Mouse (Mus musculus) ES-Bruce4 (cell line): Measurements from ENCODE around the gene Robo2. TPM values are rescaled to one million over a fixed set of nuclear protein-coding genes. Genes with fewer than 3 reads are reported as not detected.

Experiments
- H3K27ac ChIP-seq: 2 replicates; pipeline ENCODE4 v1.5.1; 2012; ENCODE audit warnings: low read length, inconsistent platforms; ENCODE audit not compliant: insufficient read depth
- H3K27me3 ChIP-seq: 2 replicates; pipeline ENCODE4 v1.6.1; 2012; ENCODE audit warnings: mild to moderate bottlenecking, low read length, inconsistent platforms; ENCODE audit not compliant: control insufficient read depth, poor library complexity, insufficient read depth, severe bottlenecking
- H3K36me3 ChIP-seq: 2 replicates; pipeline ENCODE4 v1.6.1; 2012; ENCODE audit warnings: inconsistent platforms, mild to moderate bottlenecking, low read length, moderate library complexity; ENCODE audit not compliant: control insufficient read depth, poor library complexity, insufficient read depth, severe bottlenecking
- H3K4me1 ChIP-seq: one replicate; pipeline ENCODE4 v1.8.1; 2011; ENCODE audit warnings: low read length; ENCODE audit not compliant: control insufficient read depth, insufficient read depth
- H3K4me3 ChIP-seq: 2 replicates; pipeline ENCODE4 v1.5.1; 2011; ENCODE audit warnings: low read depth, mild to moderate bottlenecking, low read length
- H3K9ac ChIP-seq: 2 replicates; pipeline ENCODE4 v1.6.1; 2012; ENCODE audit warnings: low read depth, mild to moderate bottlenecking, inconsistent platforms; ENCODE audit not compliant: poor library complexity, severe bottlenecking
- H3K9me3 ChIP-seq: replicated peaks from 2 replicates; pipeline ENCODE4 v1.6.1; 2012; ENCODE audit warnings: mild to moderate bottlenecking, low read length, inconsistent platforms; ENCODE audit not compliant: control insufficient read depth, poor library complexity, insufficient read depth, severe bottlenecking
- CTCF ChIP-seq: IDR thresholded peaks from one replicate; pipeline ENCODE4 v1.8.1; 2011; ENCODE audit warnings: low read depth, low read length
- EP300 ChIP-seq: IDR thresholded peaks from 2 replicates; pipeline ENCODE4 v1.6.1; 2011; ENCODE audit warnings: low read depth, low read length; ENCODE audit not compliant: insufficient read depth
- POLR2A ChIP-seq: IDR thresholded peaks from one replicate; pipeline ENCODE4 v1.8.1; 2011; ENCODE audit warnings: low read length; ENCODE audit not compliant: insufficient read depth
- polyA plus RNA-seq: library from polyadenylated mRNA; stranded (reverse); fragments of >200 nt; gene quantifications from 2 replicates; pipeline ENCODE4 v1.2.4, GENCODE M21; 2011; ENCODE audit warnings: low read depth; ENCODE audit not compliant: missing spikeins, insufficient read depth, insufficient read length

Robo2 gene
- polyA plus RNA-seq, 1 experiment, result 0.91 TPM

DNA sequence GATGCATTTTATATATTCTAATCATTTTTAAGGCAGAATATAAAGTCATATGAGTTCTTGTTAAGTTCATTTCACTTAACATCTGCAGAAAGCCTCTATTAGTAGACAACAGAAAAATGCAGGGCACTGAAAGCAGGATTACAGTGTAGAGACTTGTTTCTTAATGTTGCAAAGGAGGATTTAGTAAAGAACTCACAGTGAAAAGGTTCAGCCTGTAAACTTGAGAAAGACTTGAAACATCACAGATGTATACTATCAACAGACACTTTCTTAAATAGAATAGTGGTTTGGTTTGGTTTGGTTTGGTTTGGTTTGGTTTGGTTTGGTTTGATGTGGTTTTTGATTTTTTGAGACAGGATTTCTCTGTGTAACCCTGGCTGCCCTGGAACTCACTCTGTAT, 349.7 kb downstream of the Robo2 start:
- H3K36me3 ChIP-seq, result no peaks in the 10 kb centered on the region
- H3K9ac ChIP-seq, result no peak overlapping the region
- no peaks in the 10 kb centered on the region for H3K27me3 ChIP-seq
- TF ChIP-seq EP300 (no peak), POLR2A (no peak), CTCF (no peak)
- H3K4me3 ChIP-seq, result no peak overlapping the region
- no peak overlapping the region for H3K27ac ChIP-seq
- H3K9me3 ChIP-seq, result no peaks in the 10 kb centered on the region
- H3K4me1 ChIP-seq, result no peaks in the 10 kb centered on the region

DNA sequence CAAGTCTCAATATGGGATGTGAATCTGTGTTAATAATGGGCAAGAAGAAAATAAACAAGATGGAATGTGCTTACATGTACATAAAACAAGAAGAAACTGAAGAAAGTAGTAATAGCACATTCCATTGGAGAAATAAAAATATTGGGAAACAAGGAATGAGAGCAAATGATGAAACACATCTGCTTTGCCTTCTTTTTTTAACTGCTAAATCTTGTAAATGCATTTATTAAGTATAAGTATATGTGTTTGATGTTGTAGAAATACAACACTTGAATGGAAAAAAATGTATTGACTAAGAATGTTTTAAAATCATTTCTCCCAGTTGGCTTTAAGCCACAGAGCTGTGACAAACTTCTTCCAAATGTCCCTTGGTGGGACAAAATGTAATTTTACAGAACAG, 350.1 kb downstream of the Robo2 start:
- Histone ChIP-seq H3K36me3 (no peaks in the 10 kb centered on the region), H3K4me3 (no peak overlapping the region), H3K27me3 (no peaks in the 10 kb centered on the region), H3K4me1 (no peaks in the 10 kb centered on the region), H3K27ac (no peak overlapping the region), H3K9me3 (no peaks in the 10 kb centered on the region), H3K9ac (no peak overlapping the region)
- no peak for TF ChIP-seq CTCF
- no peak for TF ChIP-seq EP300
- no peak for TF ChIP-seq POLR2A

DNA sequence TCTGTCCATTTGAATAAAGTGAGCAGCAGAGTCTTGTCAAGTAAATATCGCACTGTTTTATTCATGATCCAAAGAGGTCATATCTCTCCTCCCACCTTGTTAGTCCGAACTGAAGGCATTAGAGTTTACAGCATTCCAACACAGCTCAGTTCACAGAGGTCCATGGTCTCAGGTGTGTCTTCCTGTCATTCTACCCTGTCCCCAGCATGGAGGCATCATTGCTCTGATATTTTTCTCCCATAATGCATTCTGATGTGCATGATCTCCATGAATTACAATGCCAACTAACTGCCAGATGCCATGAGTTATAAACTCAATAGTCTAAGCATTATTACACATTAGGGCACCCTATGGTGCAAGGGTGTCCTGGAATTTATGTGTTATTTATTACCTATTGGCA, 354.7 kb downstream of the Robo2 start:
- TF ChIP-seq CTCF (no peak), EP300 (no peak), POLR2A (no peak)

DNA sequence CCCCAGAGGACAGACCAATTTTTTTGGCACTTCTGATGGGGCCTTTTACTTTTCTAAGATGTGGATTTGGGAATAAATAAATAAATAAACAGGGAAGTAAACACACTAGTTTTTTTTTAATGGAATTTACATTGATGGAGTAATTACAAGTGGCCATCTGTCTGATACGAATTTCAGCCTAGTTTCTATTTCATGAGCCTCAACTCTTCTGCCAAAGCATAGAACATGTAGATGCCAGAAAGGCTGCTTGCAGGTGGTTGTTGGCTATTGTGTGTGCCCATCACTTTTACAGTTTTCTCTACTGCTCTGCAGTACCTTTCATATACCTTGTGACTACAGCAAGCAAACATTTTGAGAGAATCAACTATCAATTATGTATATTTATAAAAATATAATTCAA, 355.4 kb downstream of the Robo2 start:
- H3K36me3 ChIP-seq, result no peaks in the 10 kb centered on the region
- TF ChIP-seq CTCF, result no peak
- no peak overlapping the region for H3K27ac ChIP-seq
- no peak overlapping the region for H3K9ac ChIP-seq
- H3K9me3 ChIP-seq, result no peaks in the 10 kb centered on the region; the same call in 1 of the 2 replicates
- H3K4me3 ChIP-seq, result no peak overlapping the region
- no peaks in the 10 kb centered on the region for H3K4me1 ChIP-seq
- H3K27me3 ChIP-seq, result no peaks in the 10 kb centered on the region

More for the DNA sequence above, 354.7 kb downstream of the Robo2 start:
- Histone ChIP-seq H3K27me3 (no peaks in the 10 kb centered on the region), H3K9me3 (no peaks in the 10 kb centered on the region; the same call in 1 of the 2 replicates), H3K4me1 (no peaks in the 10 kb centered on the region), H3K4me3 (no peak overlapping the region), H3K27ac (no peak overlapping the region), H3K36me3 (no peaks in the 10 kb centered on the region), H3K9ac (no peak overlapping the region)

DNA sequence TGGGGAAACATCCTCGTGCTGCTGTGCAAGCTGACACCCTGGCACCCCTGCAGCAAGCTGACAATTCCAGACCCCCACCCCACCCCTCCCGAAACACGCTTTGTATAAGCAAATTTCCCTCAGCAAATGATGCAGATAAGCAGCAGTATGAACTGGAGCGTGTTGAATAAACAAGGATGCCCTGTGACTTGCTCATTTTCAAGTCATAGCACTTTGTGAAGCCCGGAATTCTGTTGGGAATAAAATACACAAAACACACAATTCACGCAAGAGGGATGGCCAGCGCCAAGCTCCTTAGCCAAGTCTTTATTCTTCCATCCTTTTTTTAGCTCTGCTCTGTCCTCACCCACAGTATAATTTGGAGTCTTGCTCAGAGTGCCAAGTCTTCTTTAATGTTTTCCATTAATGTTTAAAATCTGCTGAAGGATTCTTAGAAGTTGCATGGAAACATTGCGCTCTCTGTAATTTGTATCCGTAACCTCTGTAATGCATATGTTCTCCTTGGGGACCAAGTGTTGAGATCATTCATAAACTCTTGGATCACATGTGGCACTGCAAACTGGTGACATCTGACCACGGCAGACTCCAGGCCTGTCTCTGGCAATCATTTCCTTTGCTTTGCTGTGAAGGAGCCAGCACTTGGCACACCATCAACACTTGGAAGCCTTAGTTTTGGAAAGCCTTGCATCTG, 356.4 kb downstream of the Robo2 start:
- H3K9ac ChIP-seq, result no peak overlapping the region
- TF ChIP-seq POLR2A, result no peak
- H3K27me3 ChIP-seq, result no peaks in the 10 kb centered on the region
- H3K4me3 ChIP-seq, result no peak overlapping the region
- H3K36me3 ChIP-seq, result no peaks in the 10 kb centered on the region
- H3K9me3 ChIP-seq, result no peaks in the 10 kb centered on the region; the same call in 1 of the 2 replicates
- H3K4me1 ChIP-seq, result no peaks in the 10 kb centered on the region
- H3K27ac ChIP-seq, result no peak overlapping the region

DNA sequence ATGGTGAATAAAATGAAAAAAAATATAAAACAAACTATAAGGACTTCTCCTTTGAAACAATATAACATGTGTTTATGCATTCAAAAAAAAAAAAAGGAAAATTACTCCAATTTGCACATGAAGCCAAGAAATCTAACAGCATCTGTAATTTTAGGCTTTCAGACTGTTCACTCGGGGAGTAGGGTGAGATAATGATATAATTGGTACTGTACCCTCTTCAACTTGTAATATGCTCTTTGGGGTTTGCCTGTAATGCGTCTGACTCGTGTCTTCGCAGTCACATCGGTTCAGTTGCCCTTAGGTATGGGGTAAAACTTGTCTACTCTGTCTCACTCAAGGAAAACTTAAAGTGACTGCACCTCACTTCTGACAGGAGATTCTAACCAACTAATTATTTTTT, 362.2 kb downstream of the Robo2 start:
- H3K36me3 ChIP-seq, result no peaks in the 10 kb centered on the region
- H3K27me3 ChIP-seq, result no peaks in the 10 kb centered on the region
- H3K4me1 ChIP-seq, result no peaks in the 10 kb centered on the region
- H3K4me3 ChIP-seq, result no peak overlapping the region
- H3K9ac ChIP-seq, result no peak overlapping the region
- no peaks in the 10 kb centered on the region; the same call in 1 of the 2 replicates for H3K9me3 ChIP-seq
- TF ChIP-seq CTCF (no peak), EP300 (no peak), POLR2A (no peak)
- H3K27ac ChIP-seq, result no peak overlapping the region
